Mouse (Mus musculus): ENCODE measurements around the gene Spats2. TPM values are rescaled to one million over a fixed set of nuclear protein-coding genes. Genes with fewer than 3 reads are reported as not detected.
A peak's percentile ranks its signal among the peaks of the same experiment; 100 is the strongest.

Spats2 gene
- polyA plus RNA-seq, 2 experiments = 39.7 to 47.1 TPM

- ATAC-seq (ENCODE audit: low FRiP score, low read depth) (peak; percentile 12; the same call in 1 of the 2 replicates), DNase-seq (ENCODE audit: low spot score) (no peak)
- Histone ChIP-seq H3K27ac (replicated peaks; ENCODE audit: low read depth, low read length) (no peak overlapping the region), H3K4me3 (replicated peaks; ENCODE audit: low read length) (peak overlapping the region; percentile 41), H3K9me3 (ENCODE audit: control insufficient read depth, low read length) (no peaks in the 10 kb centered on the region), H3K4me2 (replicated peaks; ENCODE audit: low read depth, low read length, severe bottlenecking) (peak overlapping the region; percentile 85), H3K4me1 (ENCODE audit: control insufficient read depth, insufficient read depth, low read length) (peaks cover 34% of the 10 kb centered on the region), H3K27me3 (ENCODE audit: control insufficient read depth, insufficient read depth, low read length) (peaks cover 75% of the 10 kb centered on the region), H3K9ac (ENCODE audit: low read depth, low read length, severe bottlenecking) (peak overlapping the region; percentile 34), H3K36me3 (ENCODE audit: control insufficient read depth, insufficient read depth, low read length) (no peaks in the 10 kb centered on the region)
- under 1% methylated on average over 41 of the region's 58 CpGs for WGBS
- no peak for TF ChIP-seq POLR2A (IDR thresholded peaks at IDR 0.05; ENCODE audit: borderline replicate concordance, extremely low read depth, insufficient read depth, insufficient read length)
Measured at GRCm38 (mm10) chr15:99096831-99097500, 28.8 kb upstream of the Spats2 start.

- Histone ChIP-seq H3K4me1 (ENCODE audit: control insufficient read depth, insufficient read depth, low read length) (peaks cover 34% of the 10 kb centered on the region), H3K27me3 (ENCODE audit: control insufficient read depth, insufficient read depth, low read length) (peaks cover 65% of the 10 kb centered on the region), H3K36me3 (ENCODE audit: control insufficient read depth, insufficient read depth, low read length) (no peaks in the 10 kb centered on the region), H3K27ac (replicated peaks; ENCODE audit: low read depth, low read length) (no peak overlapping the region), H3K4me2 (replicated peaks; ENCODE audit: low read depth, low read length, severe bottlenecking) (peak overlapping the region; percentile 85), H3K9ac (ENCODE audit: low read depth, low read length, severe bottlenecking) (0 out of 2 replicates have a peak overlapping the region, but pooled peaks have one; percentile 25), H3K4me3 (replicated peaks; ENCODE audit: low read length) (peak overlapping the region; percentile 41), H3K9me3 (ENCODE audit: control insufficient read depth, low read length) (no peaks in the 10 kb centered on the region)
- DNase-seq (ENCODE audit: low spot score) (no peak), ATAC-seq (ENCODE audit: low FRiP score, low read depth) (no peak)
- no peak for TF ChIP-seq POLR2A (IDR thresholded peaks at IDR 0.05; ENCODE audit: borderline replicate concordance, extremely low read depth, insufficient read depth, insufficient read length)
- 1% methylated on average over 39 of the region's 39 CpGs for WGBS
Measured at GRCm38 (mm10) chr15:99097840-99098492, 27.8 kb upstream of the Spats2 start.

DNA sequence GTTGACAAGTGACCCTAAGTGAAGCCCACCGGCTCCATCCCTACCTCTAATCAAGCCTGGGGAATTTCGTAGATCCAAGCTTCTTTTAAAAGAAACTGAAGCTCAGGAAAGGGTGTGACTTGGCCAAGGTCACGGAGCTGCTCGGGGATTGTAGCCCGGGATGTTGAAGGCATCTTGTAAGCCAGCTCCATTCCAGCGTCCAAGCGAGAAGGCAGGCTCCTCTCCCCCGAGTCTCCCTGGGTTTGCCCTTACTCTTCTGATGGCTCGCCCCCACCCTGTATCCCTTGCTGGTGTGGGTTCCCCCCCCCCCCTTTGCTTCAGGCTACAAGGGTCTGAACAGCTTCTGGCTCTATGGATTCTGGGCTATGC lies 27.2 kb upstream of the Spats2 start:
- Histone ChIP-seq H3K9me3 (ENCODE audit: control insufficient read depth, low read length) (no peaks in the 10 kb centered on the region), H3K27me3 (ENCODE audit: control insufficient read depth, insufficient read depth, low read length) (peaks cover 60% of the 10 kb centered on the region), H3K9ac (ENCODE audit: low read depth, low read length, severe bottlenecking) (no peak overlapping the region), H3K4me2 (replicated peaks; ENCODE audit: low read depth, low read length, severe bottlenecking) (peak overlapping the region; percentile 85), H3K36me3 (ENCODE audit: control insufficient read depth, insufficient read depth, low read length) (no peaks in the 10 kb centered on the region), H3K27ac (replicated peaks; ENCODE audit: low read depth, low read length) (no peak overlapping the region), H3K4me1 (ENCODE audit: control insufficient read depth, insufficient read depth, low read length) (peaks cover 32% of the 10 kb centered on the region), H3K4me3 (replicated peaks; ENCODE audit: low read length) (peak overlapping the region; percentile 41)
- TF ChIP-seq POLR2A (IDR thresholded peaks at IDR 0.05; ENCODE audit: borderline replicate concordance, extremely low read depth, insufficient read depth, insufficient read length) = no peak
- no peak for DNase-seq (ENCODE audit: low spot score)
- ATAC-seq (ENCODE audit: low FRiP score, low read depth) = no peak
- WGBS = 4% methylated on average over 9 of the region's 9 CpGs

GRCm38 (mm10) chr15:99099139-99099556 lies 26.6 kb upstream of the Spats2 start:
- DNase-seq (ENCODE audit: low spot score) (peak; percentile 42), ATAC-seq (ENCODE audit: low FRiP score, low read depth) (peak; percentile 53; the same call in 1 of the 2 replicates)
- peaks cover 55% of the 10 kb centered on the region for H3K27me3 ChIP-seq (ENCODE audit: control insufficient read depth, insufficient read depth, low read length)
- peaks cover 27% of the 10 kb centered on the region for H3K4me1 ChIP-seq (ENCODE audit: control insufficient read depth, insufficient read depth, low read length)
- H3K27ac ChIP-seq (replicated peaks; ENCODE audit: low read depth, low read length) = no peak overlapping the region
- peak overlapping the region; percentile 41 for H3K4me3 ChIP-seq (replicated peaks; ENCODE audit: low read length)
- TF ChIP-seq POLR2A (IDR thresholded peaks at IDR 0.05; ENCODE audit: borderline replicate concordance, extremely low read depth, insufficient read depth, insufficient read length) = no peak
- no peak overlapping the region for H3K9ac ChIP-seq (ENCODE audit: low read depth, low read length, severe bottlenecking)
- WGBS = 1% methylated on average over 15 of the region's 15 CpGs
- no peaks in the 10 kb centered on the region for H3K36me3 ChIP-seq (ENCODE audit: control insufficient read depth, insufficient read depth, low read length)
- peak overlapping the region; percentile 34 for H3K4me2 ChIP-seq (replicated peaks; ENCODE audit: low read depth, low read length, severe bottlenecking)
- H3K9me3 ChIP-seq (ENCODE audit: control insufficient read depth, low read length) = no peaks in the 10 kb centered on the region

DNA sequence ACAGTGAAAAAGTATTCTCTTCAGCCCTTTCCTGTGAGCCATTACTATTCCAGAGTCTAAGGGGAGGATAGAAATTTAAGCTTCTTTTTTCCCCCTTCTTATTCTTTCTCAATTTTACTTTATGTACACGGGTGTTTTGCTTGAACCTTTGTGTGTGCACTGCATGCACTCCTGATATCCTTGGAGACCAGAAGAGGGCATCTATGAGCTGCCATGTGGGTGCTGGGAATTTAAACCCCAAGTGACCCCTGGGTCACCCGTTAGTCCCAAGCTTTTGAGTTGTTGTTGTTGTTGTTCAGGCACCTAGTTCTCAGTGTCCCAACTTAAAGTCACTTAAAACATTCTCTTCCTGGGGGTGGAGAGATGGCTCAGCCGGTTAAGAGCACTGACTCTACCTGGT lies 25.7 kb upstream of the Spats2 start:
- peaks cover 48% of the 10 kb centered on the region for H3K27me3 ChIP-seq (ENCODE audit: control insufficient read depth, insufficient read depth, low read length)
- no peak for ATAC-seq (ENCODE audit: low FRiP score, low read depth)
- H3K4me3 ChIP-seq (replicated peaks; ENCODE audit: low read length) = no peak overlapping the region
- WGBS = 46% methylated on average over 3 of the region's 3 CpGs
- H3K4me2 ChIP-seq (replicated peaks; ENCODE audit: low read depth, low read length, severe bottlenecking) = no peak overlapping the region
- no peaks in the 10 kb centered on the region for H3K36me3 ChIP-seq (ENCODE audit: control insufficient read depth, insufficient read depth, low read length)
- H3K27ac ChIP-seq (replicated peaks; ENCODE audit: low read depth, low read length) = no peak overlapping the region
- TF ChIP-seq POLR2A (IDR thresholded peaks at IDR 0.05; ENCODE audit: borderline replicate concordance, extremely low read depth, insufficient read depth, insufficient read length) = no peak
- no peak for DNase-seq (ENCODE audit: low spot score)
- peaks cover 23% of the 10 kb centered on the region for H3K4me1 ChIP-seq (ENCODE audit: control insufficient read depth, insufficient read depth, low read length)
- H3K9ac ChIP-seq (ENCODE audit: low read depth, low read length, severe bottlenecking) = no peak overlapping the region
- no peaks in the 10 kb centered on the region for H3K9me3 ChIP-seq (ENCODE audit: control insufficient read depth, low read length)
